Mouse (Mus musculus): ENCODE measurements at regions not wholly inside any gene's neighbourhood (a gene's known extent, or its start where the extent isn't known, plus 50 kb on each side); places are given as distances from the start of the nearest gene placed in this dataset.
A peak's percentile ranks its signal among the peaks of the same experiment; 100 is the strongest.
"Not testable (repeated sequence)": the region's sequence is repeated elsewhere in the genome, so short reads cannot be mapped to it uniquely, and the experiment has no call there.

GRCm38 (mm10) chr17:76703823-76704222, 1152.1 kb upstream of the Fam98a start:
- ATAC-seq (ENCODE audit: low TSS enrichment) = no peak

GRCm38 (mm10) chr17:76696219-76696618, 1144.5 kb upstream of the Fam98a start:
- ATAC-seq (ENCODE audit: low TSS enrichment) = no peak

- no peak for ATAC-seq (ENCODE audit: low TSS enrichment)
Observed at GRCm38 (mm10) chr17:76658056-76658455, 1106.3 kb upstream of the Fam98a start.

GRCm38 (mm10) chr17:76625976-76626375, 1074.2 kb upstream of the Fam98a start:
- ATAC-seq (ENCODE audit: low TSS enrichment) = peak; percentile 52

GRCm38 (mm10) chr17:76605237-76605636, 1053.5 kb upstream of the Fam98a start:
- peak; percentile 99 for ATAC-seq (ENCODE audit: low TSS enrichment)

GRCm38 (mm10) chr17:76578323-76578722, 1026.6 kb upstream of the Fam98a start:
- no peak for ATAC-seq (ENCODE audit: low TSS enrichment)

- no peak for ATAC-seq (ENCODE audit: low TSS enrichment)
Observed at GRCm38 (mm10) chr17:76559725-76560124, 1008.0 kb upstream of the Fam98a start.

GRCm38 (mm10) chr17:76545566-76545965, 993.8 kb upstream of the Fam98a start:
- ATAC-seq (ENCODE audit: low TSS enrichment) = no peak

- ATAC-seq (ENCODE audit: low TSS enrichment) = no peak
Observed at GRCm38 (mm10) chr17:76535772-76536171, 984.0 kb upstream of the Fam98a start.

- no peak for ATAC-seq (ENCODE audit: low TSS enrichment)
Observed at GRCm38 (mm10) chr17:76501732-76502131, 950.0 kb upstream of the Fam98a start.

- ATAC-seq (ENCODE audit: low TSS enrichment) = no peak
Observed at GRCm38 (mm10) chr17:76500446-76500845, 948.7 kb upstream of the Fam98a start.

- not testable (repeated sequence) for ATAC-seq (ENCODE audit: low TSS enrichment)
Observed at GRCm38 (mm10) chr17:76499981-76500380, 948.2 kb upstream of the Fam98a start.

GRCm38 (mm10) chr17:76487347-76487746, 935.6 kb upstream of the Fam98a start:
- no peak for ATAC-seq (ENCODE audit: low TSS enrichment)

- ATAC-seq (ENCODE audit: low TSS enrichment) = no peak
Observed at GRCm38 (mm10) chr17:76484130-76484529, 932.4 kb upstream of the Fam98a start.

GRCm38 (mm10) chr17:76451296-76451834, 899.6 kb upstream of the Fam98a start:
- no peak for ATAC-seq (ENCODE audit: low TSS enrichment)

All from frontal cortex, adult (tissue).